ENCODE assay signal across 9 mouse cellular contexts in the genomic region with DNA sequence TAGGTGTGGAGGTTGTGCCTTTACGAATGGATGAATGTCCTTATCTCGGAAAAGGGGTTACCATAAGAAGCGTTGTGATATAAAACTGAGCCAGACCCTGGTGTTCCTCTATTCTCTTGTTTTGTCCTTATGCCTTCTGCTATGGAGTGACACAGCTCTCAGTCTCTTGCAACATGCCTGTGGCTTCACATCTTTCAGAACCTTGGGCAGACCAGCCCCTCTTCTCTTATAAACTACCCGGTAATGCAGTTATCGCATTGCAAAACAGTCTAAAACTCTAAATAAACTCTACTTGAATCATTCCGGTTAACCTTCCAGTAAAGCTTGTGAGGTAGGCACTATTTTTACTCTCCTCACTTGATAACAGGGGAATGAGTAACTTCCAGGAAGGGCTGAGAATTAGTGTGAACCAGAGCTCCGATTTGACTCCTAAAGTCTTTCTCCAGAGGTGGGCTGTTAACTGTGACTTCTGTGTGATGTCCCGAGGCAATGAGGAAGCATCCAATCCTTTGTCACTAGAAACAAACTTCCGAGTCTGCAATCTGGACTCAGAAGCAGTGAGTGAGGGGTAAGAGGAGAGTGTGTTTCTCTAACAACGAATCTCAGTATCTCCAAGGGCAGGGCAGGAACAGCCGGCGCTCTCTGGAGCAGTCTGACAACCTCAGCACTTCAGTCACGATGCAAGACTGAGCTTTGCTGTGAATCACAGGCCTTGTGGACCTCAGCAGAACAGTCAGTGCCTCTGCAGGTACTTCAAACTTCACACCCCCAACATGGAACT. TPM values are rescaled to one million over a fixed set of nuclear protein-coding genes. Genes with fewer than 3 reads are reported as not detected.
DNase-seq lines count a peak whose midpoint lies in the region; ATAC-seq lines count a peak whose summit lies in the region.
"Had no signal": no experiment of that assay in that cellular context is flagged by ENCODE, and none has a peak within 500 bp of the region (broad histone marks: within the 10 kb centered on the region; RNA-seq: fewer than 3 reads in every experiment).

No protein-coding gene starts in this region.

- H3K4me2 ChIP-seq in neural tube, embryonic 15.5 days: no peak overlapping the region
- H3K4me2 ChIP-seq in heart, embryonic 15.5 days: peak overlapping the region; percentile 56
- H3K4me2 ChIP-seq in liver, embryonic 16.5 days (ENCODE audit: low read depth, low read length): peak overlapping the region; percentile 46; the same call in 1 of the 2 replicates

- no peaks in the 10 kb centered on the region for H3K9me3 ChIP-seq in neural tube, embryonic 15.5 days (replicated peaks)
- H3K9me3 ChIP-seq in heart, embryonic 15.5 days (replicated peaks): no peaks in the 10 kb centered on the region
- H3K9me3 ChIP-seq in liver, embryonic 16.5 days (replicated peaks; ENCODE audit: control insufficient read depth, low read length): no peaks in the 10 kb centered on the region
- H3K9me3 ChIP-seq in forebrain, embryonic 10.5 days: no peaks in the 10 kb centered on the region

- no peaks in the 10 kb centered on the region for H3K27me3 ChIP-seq in neural tube, embryonic 15.5 days (replicated peaks)
- no peaks in the 10 kb centered on the region for H3K27me3 ChIP-seq in heart, embryonic 15.5 days
- H3K27me3 ChIP-seq in liver, embryonic 16.5 days (ENCODE audit: control insufficient read depth, insufficient read depth, low read depth, low read length): no peaks in the 10 kb centered on the region
- peaks cover 18% of the 10 kb centered on the region for H3K27me3 ChIP-seq in forebrain, embryonic 10.5 days (ENCODE audit: poor library complexity, severe bottlenecking)

- peak; percentile 29 for DNase-seq in neural tube, embryonic 10.5 days (ENCODE audit: extremely low spot score, low spot score)
- DNase-seq in forebrain, embryonic 10.5 days (ENCODE audit: extremely low spot score, low spot score): no peak
- no peak for DNase-seq in cerebellum, adult 18-20 months
- DNase-seq in ovary, postnatal 10 days (ENCODE audit: low spot score): no peak

- H3K36me3 ChIP-seq in neural tube, embryonic 15.5 days: no peaks in the 10 kb centered on the region
- H3K36me3 ChIP-seq in heart, embryonic 15.5 days: no peaks in the 10 kb centered on the region
- no peaks in the 10 kb centered on the region for H3K36me3 ChIP-seq in liver, embryonic 16.5 days (ENCODE audit: control insufficient read depth, insufficient read depth)
- H3K36me3 ChIP-seq in forebrain, embryonic 10.5 days (replicated peaks): no peaks in the 10 kb centered on the region

- 60% methylated on average over 13 of the region's 13 CpGs for WGBS in neural tube, embryonic 15.5 days
- WGBS in heart, embryonic 15.5 days: 25% methylated on average over 13 of the region's 13 CpGs
- 47% methylated on average over 13 of the region's 13 CpGs for WGBS in liver, embryonic 16.5 days (ENCODE audit: insufficient replicate concordance)
- 64% methylated on average over 13 of the region's 13 CpGs for WGBS in forebrain, embryonic 10.5 days

- 0 out of 2 replicates have a peak, but pooled peaks cover 6% of the 10 kb centered on the region for H3K4me1 ChIP-seq in neural tube, embryonic 15.5 days
- peaks cover 24% of the 10 kb centered on the region for H3K4me1 ChIP-seq in heart, embryonic 15.5 days (replicated peaks)
- no peaks in the 10 kb centered on the region for H3K4me1 ChIP-seq in liver, embryonic 16.5 days (ENCODE audit: control insufficient read depth, low read depth, low read length)
- H3K4me1 ChIP-seq in forebrain, embryonic 10.5 days: peaks cover 29% of the 10 kb centered on the region

- H3K27ac ChIP-seq in neural tube, embryonic 15.5 days (replicated peaks): no peak overlapping the region
- H3K27ac ChIP-seq in heart, embryonic 15.5 days: peak overlapping the region; percentile 89
- peak overlapping the region; percentile 76 for H3K27ac ChIP-seq in liver, embryonic 16.5 days (ENCODE audit: low read length)
- no peak overlapping the region for H3K27ac ChIP-seq in forebrain, embryonic 10.5 days

- no peak overlapping the region for H3K9ac ChIP-seq in neural tube, embryonic 15.5 days (replicated peaks)
- peak overlapping the region; percentile 35 for H3K9ac ChIP-seq in heart, embryonic 15.5 days
- no peak overlapping the region for H3K9ac ChIP-seq in liver, embryonic 16.5 days (ENCODE audit: low read depth, low read length)

- ATAC-seq in neural tube, embryonic 15.5 days (ENCODE audit: low FRiP score): no peak
- ATAC-seq in heart, embryonic 15.5 days (replicated peaks; ENCODE audit: insufficient number of reproducible peaks, insufficient read depth, low FRiP score, low read depth): peak; percentile 75
- ATAC-seq in liver, embryonic 16.5 days (ENCODE audit: low read depth): no peak
- no peak for ATAC-seq in activated CD4-positive, CD25-positive, alpha-beta regulatory T cell, adult 4 months

- H3K4me3 ChIP-seq in neural tube, embryonic 15.5 days (replicated peaks): no peak overlapping the region
- peak overlapping the region; percentile 24 for H3K4me3 ChIP-seq in heart, embryonic 15.5 days
- no peak overlapping the region; the same call in 1 of the 2 replicates for H3K4me3 ChIP-seq in liver, embryonic 16.5 days (ENCODE audit: low read depth, low read length)
- no peak overlapping the region for H3K4me3 ChIP-seq in forebrain, embryonic 10.5 days

RNA-seq across cellular contexts. Expression of a gene that starts 50.9 kb away (rescaled TPM):
- polyA plus RNA-seq in neural tube, embryonic 15.5 days (2015; fragmentation: Nextera tagmentation; extraction: Ambion mirVana): not detected in 2 replicates
- not detected in 2 replicates for polyA plus RNA-seq in heart, embryonic 15.5 days (2015; fragmentation: Nextera tagmentation; extraction: Ambion mirVana)
- polyA plus RNA-seq in liver, embryonic 16.5 days (2015; fragmentation: Nextera tagmentation; extraction: Ambion mirVana): not detected in 2 replicates
- not detected in 2 replicates for polyA plus RNA-seq in forebrain, embryonic 10.5 days (2016; fragmentation: Nextera tagmentation; extraction: Ambion mirVana)
- polyA plus RNA-seq in activated CD4-positive, CD25-positive, alpha-beta regulatory T cell, adult 4 months (2017; shearing (Covaris generic)): not detected
- polyA plus RNA-seq: gonadal fat pad, adult 2 months had no signal

RNA-seq across cellular contexts. Expression of a gene that starts 57.2 kb away (rescaled TPM):
- 27.7 and 35.3 TPM in 2 replicates for polyA plus RNA-seq in neural tube, embryonic 15.5 days (2015; fragmentation: Nextera tagmentation; extraction: Ambion mirVana)
- 31.3 and 35.5 TPM in 2 replicates for polyA plus RNA-seq in heart, embryonic 15.5 days (2015; fragmentation: Nextera tagmentation; extraction: Ambion mirVana)
- 30.9 and 33.3 TPM in 2 replicates for polyA plus RNA-seq in liver, embryonic 16.5 days (2015; fragmentation: Nextera tagmentation; extraction: Ambion mirVana)
- polyA plus RNA-seq in forebrain, embryonic 10.5 days (2016; fragmentation: Nextera tagmentation; extraction: Ambion mirVana): 46.4 and 47.5 TPM in 2 replicates
- polyA plus RNA-seq in activated CD4-positive, CD25-positive, alpha-beta regulatory T cell, adult 4 months (2017; shearing (Covaris generic)): 10 to 100 TPM; 61.4 to 62.9 TPM

Comparison
In these comparisons a context has a peak if more than half of its experiments do, and no peak if none do; other contexts are left out.
1. H3K27ac ChIP-seq: peak in heart, embryonic 15.5 days (single experiment) and liver, embryonic 16.5 days (single experiment); none in neural tube, embryonic 15.5 days (single experiment) and forebrain, embryonic 10.5 days (single experiment).